Mouse (Mus musculus): ENCODE results near the gene Zfp78. TPM values are rescaled to one million over a fixed set of nuclear protein-coding genes. Genes with fewer than 3 reads are reported as not detected.

Zfp78 gene
- polyA plus RNA-seq, 1 experiment from 2014 or later: 6.8 TPM

DNA sequence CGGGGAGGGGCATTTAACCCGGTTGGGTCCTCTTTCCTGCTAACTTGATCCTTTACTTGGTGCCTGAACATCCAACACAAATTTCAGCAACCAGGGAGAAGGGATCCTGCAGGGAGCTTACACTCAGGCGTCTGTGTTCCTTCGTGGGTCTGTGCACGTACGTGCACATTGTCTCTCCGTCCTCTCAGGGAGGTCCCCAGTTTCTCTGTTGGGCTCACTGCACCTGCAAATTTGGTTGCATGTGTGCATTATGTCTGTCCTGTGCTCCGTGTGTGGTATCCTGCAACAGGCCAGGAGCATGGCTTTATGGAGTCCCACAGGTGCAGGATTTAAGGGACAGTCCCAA is 52.3 kb downstream of the Zfp78 start:
- Histone ChIP-seq H3K9me3 (ENCODE audit: control insufficient read depth, low read length) (no peaks in the 10 kb centered on the region), H3K4me3 (replicated peaks; ENCODE audit: low read length) (peak overlapping the region; percentile 45), H3K27me3 (replicated peaks; ENCODE audit: control insufficient read depth, insufficient read depth, low read length) (no peaks in the 10 kb centered on the region), H3K9ac (replicated peaks; ENCODE audit: low read depth, low read length) (peak overlapping the region; percentile 48), H3K4me2 (ENCODE audit: low read length) (peak overlapping the region; percentile 56), H3K4me1 (replicated peaks; ENCODE audit: control insufficient read depth, insufficient read depth, low read length) (no peaks in the 10 kb centered on the region; the same call in 1 of the 2 replicates), H3K36me3 (ENCODE audit: control insufficient read depth, insufficient read depth) (no peaks in the 10 kb centered on the region), H3K27ac (ENCODE audit: low read length) (no peak overlapping the region)
- ATAC-seq: peak; percentile 62
- 12% methylated on average over 8 of the region's 8 CpGs for WGBS

GRCm38 (mm10) chr7:6419894-6420293 is 56.8 kb downstream of the Zfp78 start:
- Histone ChIP-seq H3K9ac (replicated peaks; ENCODE audit: low read depth, low read length) (no peak overlapping the region), H3K9me3 (ENCODE audit: control insufficient read depth, low read length) (no peaks in the 10 kb centered on the region), H3K36me3 (ENCODE audit: control insufficient read depth, insufficient read depth) (no peaks in the 10 kb centered on the region), H3K4me3 (replicated peaks; ENCODE audit: low read length) (no peak overlapping the region), H3K27ac (ENCODE audit: low read length) (no peak overlapping the region), H3K27me3 (replicated peaks; ENCODE audit: control insufficient read depth, insufficient read depth, low read length) (no peaks in the 10 kb centered on the region), H3K4me1 (replicated peaks; ENCODE audit: control insufficient read depth, insufficient read depth, low read length) (no peaks in the 10 kb centered on the region; the same call in 1 of the 2 replicates), H3K4me2 (ENCODE audit: low read length) (no peak overlapping the region)
- ATAC-seq: no peak
- 79% methylated on average over 6 of the region's 6 CpGs for WGBS

DNA sequence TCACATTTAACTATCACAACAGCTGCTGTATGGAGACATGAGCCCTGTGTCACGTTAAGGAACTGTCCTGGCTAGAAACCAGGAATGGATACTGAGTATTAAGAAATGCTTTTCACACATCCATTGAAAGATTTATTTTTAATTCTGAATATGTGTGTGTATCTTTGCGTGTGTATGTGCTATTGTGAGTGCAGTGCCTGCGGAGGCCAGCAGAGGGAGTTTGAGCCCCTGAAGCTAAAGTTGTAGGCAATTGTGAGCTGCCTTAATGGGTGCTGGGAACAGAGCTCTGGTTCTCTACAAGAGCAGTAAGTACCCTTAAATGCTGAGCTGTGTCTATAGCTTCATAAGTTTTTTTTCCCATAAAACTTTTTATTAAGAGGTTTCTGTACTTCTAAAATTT is 66.3 kb downstream of the Zfp78 start:
- Histone ChIP-seq H3K4me2 (ENCODE audit: low read length) (no peak overlapping the region), H3K9ac (replicated peaks; ENCODE audit: low read depth, low read length) (no peak overlapping the region), H3K4me1 (replicated peaks; ENCODE audit: control insufficient read depth, insufficient read depth, low read length) (no peaks in the 10 kb centered on the region), H3K9me3 (ENCODE audit: control insufficient read depth, low read length) (0 out of 2 replicates have a peak, but pooled peaks cover 5% of the 10 kb centered on the region), H3K27me3 (replicated peaks; ENCODE audit: control insufficient read depth, insufficient read depth, low read length) (no peaks in the 10 kb centered on the region), H3K27ac (ENCODE audit: low read length) (no peak overlapping the region), H3K36me3 (ENCODE audit: control insufficient read depth, insufficient read depth) (no peaks in the 10 kb centered on the region), H3K4me3 (replicated peaks; ENCODE audit: low read length) (no peak overlapping the region)
- 89% methylated on average over 3 of the region's 3 CpGs for WGBS
- ATAC-seq: no peak

- no peaks in the 10 kb centered on the region for H3K36me3 ChIP-seq (ENCODE audit: control insufficient read depth, insufficient read depth)
- H3K4me3 ChIP-seq (replicated peaks; ENCODE audit: low read length): no peak overlapping the region
- no peak overlapping the region for H3K27ac ChIP-seq (ENCODE audit: low read length)
- H3K9me3 ChIP-seq (ENCODE audit: control insufficient read depth, low read length): 0 out of 2 replicates have a peak, but pooled peaks cover 5% of the 10 kb centered on the region
- no peak for ATAC-seq
- H3K9ac ChIP-seq (replicated peaks; ENCODE audit: low read depth, low read length): no peak overlapping the region
- no peak overlapping the region for H3K4me2 ChIP-seq (ENCODE audit: low read length)
- no peaks in the 10 kb centered on the region for H3K27me3 ChIP-seq (replicated peaks; ENCODE audit: control insufficient read depth, insufficient read depth, low read length)
- WGBS: 31% methylated on average over 2 of the region's 2 CpGs
- peaks cover 5% of the 10 kb centered on the region for H3K4me1 ChIP-seq (replicated peaks; ENCODE audit: control insufficient read depth, insufficient read depth, low read length)
Observed at GRCm38 (mm10) chr7:6430342-6430741, 67.3 kb downstream of the Zfp78 start.

Other genes starting within 250 kb of the Zfp78 start
- 16.9 and 21.3 TPM in 2 replicates for gene Zfp787, start 207.3 kb upstream of the Zfp78 start, polyA plus RNA-seq (2015; fragmentation: Nextera tagmentation; extraction: Ambion mirVana)
- 99.6 and 101 TPM in 2 replicates for gene Zfp444, start 191.1 kb upstream of the Zfp78 start, polyA plus RNA-seq (2015; fragmentation: Nextera tagmentation; extraction: Ambion mirVana)
- gene Galp, start 166.2 kb upstream of the Zfp78 start, polyA plus RNA-seq (2015; fragmentation: Nextera tagmentation; extraction: Ambion mirVana): not detected in 2 replicates
- gene Zscan5b, start 141.0 kb upstream of the Zfp78 start, polyA plus RNA-seq (2015; fragmentation: Nextera tagmentation; extraction: Ambion mirVana): not detected in 2 replicates
- not detected in 2 replicates for gene Epp13, start 110.6 kb upstream of the Zfp78 start, polyA plus RNA-seq (2015; fragmentation: Nextera tagmentation; extraction: Ambion mirVana)
- 13.0 and 17.1 TPM in 2 replicates for gene Zfp667, start 76.7 kb upstream of the Zfp78 start, polyA plus RNA-seq (2015; fragmentation: Nextera tagmentation; extraction: Ambion mirVana)
- 14.5 and 15.8 TPM in 2 replicates for gene Zfp583, start 32.0 kb upstream of the Zfp78 start, polyA plus RNA-seq (2015; fragmentation: Nextera tagmentation; extraction: Ambion mirVana)
- 5.2 and 5.8 TPM in 2 replicates for gene Gm3854, start 19.5 kb upstream of the Zfp78 start, polyA plus RNA-seq (2015; fragmentation: Nextera tagmentation; extraction: Ambion mirVana)
- gene Zfp28, start 20.0 kb downstream of the Zfp78 start, polyA plus RNA-seq (2015; fragmentation: Nextera tagmentation; extraction: Ambion mirVana): 21.3 and 23.8 TPM in 2 replicates
- 3.7 and 6.0 TPM in 2 replicates for gene Smim17, start 35.4 kb downstream of the Zfp78 start, polyA plus RNA-seq (2015; fragmentation: Nextera tagmentation; extraction: Ambion mirVana)
- gene Gm20715, start 47.0 kb downstream of the Zfp78 start, polyA plus RNA-seq (2015; fragmentation: Nextera tagmentation; extraction: Ambion mirVana): not detected in 2 replicates
- 0.22 and 0.24 TPM in 2 replicates for gene Olfr1344, start 75.4 kb downstream of the Zfp78 start, polyA plus RNA-seq (2015; fragmentation: Nextera tagmentation; extraction: Ambion mirVana)
- 0.03 TPM in 1 of 2 replicates, not detected in the other for gene Olfr1336, start 92.9 kb downstream of the Zfp78 start, polyA plus RNA-seq (2015; fragmentation: Nextera tagmentation; extraction: Ambion mirVana)
- not detected in 2 replicates for gene Olfr1346, start 103.8 kb downstream of the Zfp78 start, polyA plus RNA-seq (2015; fragmentation: Nextera tagmentation; extraction: Ambion mirVana)
- not detected in 2 replicates for gene Olfr5, start 123.7 kb downstream of the Zfp78 start, polyA plus RNA-seq (2015; fragmentation: Nextera tagmentation; extraction: Ambion mirVana)
- gene Olfr1347, start 136.5 kb downstream of the Zfp78 start, polyA plus RNA-seq (2015; fragmentation: Nextera tagmentation; extraction: Ambion mirVana): not detected in 2 replicates
- not detected in 2 replicates for gene Olfr1348, start 145.5 kb downstream of the Zfp78 start, polyA plus RNA-seq (2015; fragmentation: Nextera tagmentation; extraction: Ambion mirVana)
- not detected in 2 replicates for gene Olfr1349, start 159.7 kb downstream of the Zfp78 start, polyA plus RNA-seq (2015; fragmentation: Nextera tagmentation; extraction: Ambion mirVana)
- gene Olfr1350, start 201.6 kb downstream of the Zfp78 start, polyA plus RNA-seq (2015; fragmentation: Nextera tagmentation; extraction: Ambion mirVana): not detected in 2 replicates

Data from forebrain, embryonic 16.5 days (tissue).